Mouse (Mus musculus) lung, embryonic 14.5 days (tissue): ENCODE measurements around the gene Cstad. TPM values are rescaled to one million over a fixed set of nuclear protein-coding genes. Genes with fewer than 3 reads are reported as not detected.
A peak's percentile ranks its signal among the peaks of the same experiment; 100 is the strongest.

ENCODE experiments used
- ATAC-seq: fragments of 200-750 bp; cut with Nextera tagmentation; 2 replicates; pipeline ENCODE4 v1.8.0; 2017; ENCODE audit warnings: mild to moderate bottlenecking, moderate TSS enrichment, moderate library complexity; ENCODE audit not compliant: insufficient read depth
- DNase-seq: peaks from one replicate; pipeline ENCODE4 v3.0.0-alpha.2; 2015
- H3K27ac ChIP-seq: fragments of 300-500 bp; sonication (generic); 2 replicates; pipeline ENCODE4 v1.5.1; 2014; ENCODE audit warnings: low read depth, mild to moderate bottlenecking, moderate library complexity
- H3K27me3 ChIP-seq: fragments of 300-500 bp; sonication (generic); 2 replicates; pipeline ENCODE4 v1.6.1; 2014; ENCODE audit warnings: low read length, control low read depth; ENCODE audit not compliant: insufficient read depth
- H3K36me3 ChIP-seq: fragments of 300-500 bp; sonication (generic); 2 replicates; pipeline ENCODE4 v1.6.1; 2014; ENCODE audit warnings: control low read depth; ENCODE audit not compliant: insufficient read depth
- H3K4me1 ChIP-seq: fragments of 300-500 bp; sonication (generic); 2 replicates; pipeline ENCODE4 v1.6.1; 2014; ENCODE audit warnings: antibody characterized with exemption, control low read depth; ENCODE audit not compliant: insufficient read depth
- H3K4me2 ChIP-seq: fragments of 300-500 bp; sonication (generic); 2 replicates; pipeline ENCODE4 v1.6.1; 2014; ENCODE audit warnings: mild to moderate bottlenecking
- H3K4me3 ChIP-seq: fragments of 300-500 bp; sonication (generic); 2 replicates; pipeline ENCODE4 v1.5.1; 2014; ENCODE audit warnings: low read depth, low read length
- H3K9ac ChIP-seq: fragments of 300-500 bp; sonication (generic); 2 replicates; pipeline ENCODE4 v1.6.1; 2014
- H3K9me3 ChIP-seq: fragments of 300-500 bp; sonication (generic); 2 replicates; pipeline ENCODE4 v1.6.1; 2016; ENCODE audit warnings: low read depth, low read length, control low read depth
- CTCF ChIP-seq: IDR thresholded peaks from 2 replicates; pipeline ENCODE4 v1.5.1; 2016; ENCODE audit warnings: antibody characterized with exemption, low read depth
- WGBS: fragments of 180-500 bp; shearing (Covaris S2); extraction: QIAGEN DNeasy Blood & Tissue Kit; methylation state at CpG from one replicate; pipeline ENCODE4 v1.1.7; 2014; 5-methylcytosine and 5-hydroxymethylcytosine counted together
- polyA plus RNA-seq: library from polyadenylated mRNA; unstranded; fragments of >200 nt; fragmentation: Nextera tagmentation; extraction: Ambion mirVana; gene quantifications from 2 replicates; pipeline ENCODE4 v1.2.1, GENCODE M21; 2014

Cstad gene
- polyA plus RNA-seq, 1 experiment from 2014 or later: 1.5 TPM

GRCm38 (mm10) chr2:30646833-30647232 lies 52.0 kb downstream of the Cstad start:
- H3K27me3 ChIP-seq: no peaks in the 10 kb centered on the region
- peak overlapping the region; percentile 37; the same call in 1 of the 2 replicates for H3K9ac ChIP-seq
- peak overlapping the region; percentile 93 for H3K27ac ChIP-seq
- H3K4me3 ChIP-seq: no peak overlapping the region
- no peaks in the 10 kb centered on the region for H3K9me3 ChIP-seq
- H3K36me3 ChIP-seq: no peaks in the 10 kb centered on the region
- 7% methylated on average over 5 of the region's 5 CpGs for WGBS
- no peak for TF ChIP-seq CTCF
- H3K4me2 ChIP-seq: peak overlapping the region; percentile 39
- ATAC-seq: peak; percentile 70
- H3K4me1 ChIP-seq: peaks cover 41% of the 10 kb centered on the region
- peak; percentile 94 for DNase-seq

GRCm38 (mm10) chr2:30647303-30647881 lies 52.6 kb downstream of the Cstad start:
- ATAC-seq (peak; percentile 90), DNase-seq (peak; percentile 84)
- Histone ChIP-seq H3K9me3 (no peaks in the 10 kb centered on the region), H3K4me1 (peaks cover 44% of the 10 kb centered on the region), H3K4me2 (peak overlapping the region; percentile 39), H3K27me3 (no peaks in the 10 kb centered on the region), H3K36me3 (no peaks in the 10 kb centered on the region), H3K9ac (peak overlapping the region; percentile 37), H3K27ac (peak overlapping the region; percentile 93), H3K4me3 (no peak overlapping the region)
- no peak for TF ChIP-seq CTCF
- 10% methylated on average over 11 of the region's 11 CpGs for WGBS

- Histone ChIP-seq H3K9ac (peak overlapping the region; percentile 1), H3K27me3 (no peaks in the 10 kb centered on the region), H3K4me2 (peak overlapping the region; percentile 7; the same call in 1 of the 2 replicates), H3K4me1 (peaks cover 44% of the 10 kb centered on the region), H3K4me3 (no peak overlapping the region), H3K9me3 (no peaks in the 10 kb centered on the region), H3K36me3 (no peaks in the 10 kb centered on the region), H3K27ac (peak overlapping the region; percentile 93)
- WGBS: 24% methylated on average over 13 of the region's 13 CpGs
- ATAC-seq: no peak
- DNase-seq: no peak
- TF ChIP-seq CTCF: no peak
Measured at GRCm38 (mm10) chr2:30647882-30648494, 53.1 kb downstream of the Cstad start.

GRCm38 (mm10) chr2:30650249-30650648 lies 55.4 kb downstream of the Cstad start:
- Histone ChIP-seq H3K9ac (no peak overlapping the region), H3K4me3 (no peak overlapping the region), H3K4me2 (no peak overlapping the region), H3K27me3 (no peaks in the 10 kb centered on the region), H3K9me3 (no peaks in the 10 kb centered on the region), H3K27ac (peak overlapping the region; percentile 52; the same call in 1 of the 2 replicates), H3K4me1 (peaks cover 45% of the 10 kb centered on the region), H3K36me3 (no peaks in the 10 kb centered on the region)
- ATAC-seq (no peak), DNase-seq (no peak)
- no peak for TF ChIP-seq CTCF
- WGBS: 60% methylated on average over 9 of the region's 9 CpGs

GRCm38 (mm10) chr2:30651831-30652230 lies 57.0 kb downstream of the Cstad start:
- Histone ChIP-seq H3K27ac (peak overlapping the region; percentile 99), H3K36me3 (no peaks in the 10 kb centered on the region), H3K9ac (no peak overlapping the region), H3K4me2 (0 out of 2 replicates have a peak overlapping the region, but pooled peaks have one; percentile 10), H3K9me3 (no peaks in the 10 kb centered on the region), H3K4me1 (peaks cover 39% of the 10 kb centered on the region), H3K27me3 (no peaks in the 10 kb centered on the region), H3K4me3 (no peak overlapping the region)
- TF ChIP-seq CTCF: no peak
- no peak for ATAC-seq
- DNase-seq: no peak
- 73% methylated on average over 1 of the region's 1 CpGs for WGBS

- H3K27me3 ChIP-seq: no peaks in the 10 kb centered on the region
- H3K9ac ChIP-seq: peak overlapping the region; percentile 50
- H3K4me2 ChIP-seq: peak overlapping the region; percentile 29; the same call in 1 of the 2 replicates
- H3K27ac ChIP-seq: peak overlapping the region; percentile 99
- H3K4me1 ChIP-seq: peaks cover 38% of the 10 kb centered on the region
- DNase-seq: peak; percentile 92
- no peaks in the 10 kb centered on the region for H3K9me3 ChIP-seq
- no peak overlapping the region for H3K4me3 ChIP-seq
- no peaks in the 10 kb centered on the region for H3K36me3 ChIP-seq
- TF ChIP-seq CTCF: no peak
- ATAC-seq: peak; percentile 90
- WGBS: 2% methylated on average over 13 of the region's 13 CpGs
Measured at GRCm38 (mm10) chr2:30652581-30653037, 57.8 kb downstream of the Cstad start.

- Histone ChIP-seq H3K9ac (peak overlapping the region; percentile 50), H3K9me3 (no peaks in the 10 kb centered on the region), H3K4me2 (peak overlapping the region; percentile 29; the same call in 1 of the 2 replicates), H3K4me1 (peaks cover 38% of the 10 kb centered on the region), H3K4me3 (no peak overlapping the region), H3K27ac (peak overlapping the region; percentile 99), H3K36me3 (no peaks in the 10 kb centered on the region), H3K27me3 (no peaks in the 10 kb centered on the region)
- no peak for DNase-seq
- no peak for ATAC-seq
- no peak for TF ChIP-seq CTCF
- WGBS: 55% methylated on average over 4 of the region's 4 CpGs
Measured at GRCm38 (mm10) chr2:30653046-30653445, 58.2 kb downstream of the Cstad start.
